Mouse (Mus musculus) CH12.LX (cell line): Measurements from ENCODE around the gene Dnaaf5. TPM values are rescaled to one million over a fixed set of nuclear protein-coding genes. Genes with fewer than 3 reads are reported as not detected.

Experiments used
- DNase-seq: peaks from one replicate; pipeline ENCODE4 v3.0.0-alpha.2; 2013; ENCODE audit errors: extremely low read depth
- H3K27ac ChIP-seq: 2 replicates; pipeline ENCODE4 v1.5.1; 2012; ENCODE audit warnings: low read depth, mild to moderate bottlenecking, control low read depth, moderate library complexity; ENCODE audit not compliant: insufficient read depth
- H3K27me3 ChIP-seq: replicated peaks from 2 replicates; pipeline ENCODE3; 2012; ENCODE audit warnings: inconsistent platforms
- H3K36me3 ChIP-seq, 2 experiments: replicated peaks in 1 of 2; 2 replicates each; pipeline versions ENCODE3 to v1.6.1; 2012; ENCODE audit warnings: inconsistent platforms in 1 of 2, low read length in 1 of 2, mild to moderate bottlenecking in 1 of 2, mixed read lengths in 1 of 2, moderate library complexity in 1 of 2; ENCODE audit not compliant: control insufficient read depth in 1 of 2, insufficient read depth in 1 of 2
- H3K4me1 ChIP-seq, 2 experiments: 2 replicates each; pipeline ENCODE4 v1.6.1; 2012; ENCODE audit warnings: inconsistent platforms in 1 of 2, moderate library complexity in 1 of 2; ENCODE audit not compliant: insufficient read depth in 2 of 2, control insufficient read depth in 1 of 2
- H3K4me2 ChIP-seq: 2 replicates; pipeline ENCODE4 v1.6.1; 2012; ENCODE audit warnings: low read depth, mild to moderate bottlenecking, control low read depth; ENCODE audit not compliant: poor library complexity, insufficient read depth, severe bottlenecking
- H3K4me3 ChIP-seq, 3 experiments: fragments of 150-350 bp in 1 of 3; sonication (generic) in 1 of 3; replicated peaks in 1 of 3; 2 replicates each; pipeline versions ENCODE3 to v1.5.1; 2011 to 2012; ENCODE audit warnings: low read depth in 2 of 3, low read length in 2 of 3, mild to moderate bottlenecking in 2 of 3, moderate library complexity in 2 of 3, control low read depth in 1 of 3, improper control_type of control experiment in 1 of 3, inconsistent platforms in 1 of 3, mixed read lengths in 1 of 3; ENCODE audit not compliant: poor library complexity in 1 of 3
- H3K79me2 ChIP-seq: replicated peaks from 2 replicates; pipeline ENCODE4 v1.6.1; 2012; ENCODE audit warnings: mild to moderate bottlenecking, moderate library complexity; ENCODE audit not compliant: control insufficient read depth, poor library complexity, insufficient read depth, severe bottlenecking; ENCODE audit errors: extremely low read depth
- H3K9ac ChIP-seq: 2 replicates; pipeline ENCODE4 v1.6.1; 2012; ENCODE audit warnings: low read depth, mild to moderate bottlenecking, control low read depth, moderate library complexity; ENCODE audit not compliant: insufficient read depth
- H3K9me3 ChIP-seq: replicated peaks from 2 replicates; pipeline ENCODE3; 2012; ENCODE audit warnings: low read length, inconsistent platforms, mixed read lengths
- BHLHE40 ChIP-seq: IDR thresholded peaks from 2 replicates; pipeline ENCODE4 v1.6.1; 2011; ENCODE audit warnings: mild to moderate bottlenecking, low read depth, low read length, improper control_type of control experiment
- ELF1 ChIP-seq: IDR thresholded peaks from 2 replicates; pipeline ENCODE4 v1.6.1; 2014; ENCODE audit warnings: low read depth, mild to moderate bottlenecking, inconsistent platforms, low read length, improper control_type of control experiment
- GABPA ChIP-seq: IDR thresholded peaks from 2 replicates; pipeline ENCODE4 v1.6.1; 2012; ENCODE audit warnings: low read depth, low read length, improper control_type of control experiment, inconsistent platforms; ENCODE audit not compliant: insufficient replicate concordance
- HCFC1 ChIP-seq: IDR thresholded peaks from 2 replicates; pipeline ENCODE4 v1.6.1; 2012; ENCODE audit warnings: low read depth, mild to moderate bottlenecking, inconsistent platforms, low read length, improper control_type of control experiment
- IRF4 ChIP-seq: IDR thresholded peaks from 2 replicates; pipeline ENCODE4 v1.6.1; 2014; ENCODE audit warnings: low read depth, mild to moderate bottlenecking, inconsistent platforms, low read length, improper control_type of control experiment
- JUN ChIP-seq: IDR thresholded peaks from 2 replicates; pipeline ENCODE4 v1.6.1; 2011; ENCODE audit warnings: low read depth, mild to moderate bottlenecking, low read length, improper control_type of control experiment, moderate library complexity; ENCODE audit not compliant: insufficient read depth
- JUND ChIP-seq: conservative IDR thresholded peaks from 2 replicates; pipeline ENCODE4 v1.6.1; 2011; ENCODE audit warnings: low read depth, low read length, improper control_type of control experiment
- KAT2A ChIP-seq: IDR thresholded peaks from 2 replicates; pipeline ENCODE4 v1.6.1; 2012; ENCODE audit warnings: low read length, improper control_type of control experiment, inconsistent platforms; ENCODE audit not compliant: insufficient replicate concordance
- MAFK ChIP-seq: IDR thresholded peaks from 2 replicates; pipeline ENCODE4 v1.6.1; 2011; ENCODE audit warnings: low read length, improper control_type of control experiment; ENCODE audit not compliant: insufficient replicate concordance
- MAZ ChIP-seq: IDR thresholded peaks from 2 replicates; pipeline ENCODE4 v1.6.1; 2012; ENCODE audit warnings: low read depth, mild to moderate bottlenecking, inconsistent platforms, low read length, improper control_type of control experiment, moderate library complexity
- MXI1 ChIP-seq: IDR thresholded peaks from 2 replicates; pipeline ENCODE4 v1.6.1; 2011; ENCODE audit warnings: mild to moderate bottlenecking, low read depth, low read length, improper control_type of control experiment
- MYC ChIP-seq: IDR thresholded peaks from 2 replicates; pipeline ENCODE4 v1.6.1; 2011; ENCODE audit warnings: low read depth, mild to moderate bottlenecking, improper control_type of control experiment, low read length
- NELFE ChIP-seq: IDR thresholded peaks from 2 replicates; pipeline ENCODE4 v1.6.1; 2011; ENCODE audit warnings: low read depth, low read length, improper control_type of control experiment
- NRF1 ChIP-seq: IDR thresholded peaks from 2 replicates; pipeline ENCODE4 v1.6.1; 2014; ENCODE audit warnings: low read depth, mild to moderate bottlenecking, inconsistent platforms, low read length, improper control_type of control experiment, moderate library complexity
- PAX5 ChIP-seq: IDR thresholded peaks from 2 replicates; pipeline ENCODE4 v1.6.1; 2012; ENCODE audit warnings: low read length, inconsistent platforms, mixed read lengths
- POLR2A ChIP-seq: IDR thresholded peaks from 2 replicates; pipeline ENCODE4 v1.6.1; 2011; ENCODE audit warnings: low read depth, mild to moderate bottlenecking, improper control_type of control experiment, low read length
- SIN3A ChIP-seq: IDR thresholded peaks from 2 replicates; pipeline ENCODE4 v1.6.1; 2012; ENCODE audit warnings: low read length, improper control_type of control experiment, inconsistent platforms
- SMC3 ChIP-seq: IDR thresholded peaks from 2 replicates; pipeline ENCODE4 v1.6.1; 2011; ENCODE audit warnings: low read depth, low read length, improper control_type of control experiment
- TBP ChIP-seq: conservative IDR thresholded peaks from 2 replicates; pipeline ENCODE4 v1.6.1; 2011; ENCODE audit warnings: low read depth, low read length, improper control_type of control experiment
- TCF12 ChIP-seq: IDR thresholded peaks from 2 replicates; pipeline ENCODE4 v1.6.1; 2014; ENCODE audit warnings: low read depth, mild to moderate bottlenecking, inconsistent platforms, low read length, improper control_type of control experiment
- UBTF ChIP-seq: IDR thresholded peaks from 2 replicates; pipeline ENCODE4 v1.6.1; 2012; ENCODE audit warnings: low read depth, mild to moderate bottlenecking, inconsistent platforms, low read length, improper control_type of control experiment, moderate library complexity
- USF2 ChIP-seq: conservative IDR thresholded peaks from 2 replicates; pipeline ENCODE4 v1.6.1; 2011; ENCODE audit warnings: low read depth, low read length, improper control_type of control experiment
- ZNF384 ChIP-seq: IDR thresholded peaks from 2 replicates; pipeline ENCODE4 v1.6.1; 2012; ENCODE audit warnings: low read depth, low read length, improper control_type of control experiment, inconsistent platforms
- dilution Hi-C: fragments of 300-500 bp; cut with MboI; formaldehyde crosslinking; loops from 2 replicates; pipeline ENCODE4 v1.14.3; 2020; ENCODE audit warnings: low sequenced_read_pairs; ENCODE audit not compliant: extremely low pct_unique_long_range_greater_than_20kb, extremely low pct_ligation_motif_present
- in situ Hi-C: fragments of 300-500 bp; cut with MboI; formaldehyde crosslinking; loops from 3 replicates; pipeline ENCODE4 v1.14.3; 2019; ENCODE audit warnings: low sequenced_read_pairs, low pct_ligation_motif_present, low pct_unique_long_range_greater_than_20kb, mixed read lengths
- polyA plus RNA-seq: library from polyadenylated mRNA; unstranded; fragments of >175 nt; gene quantifications from 2 replicates; pipeline ENCODE4 v1.2.1, GENCODE M21; 2012; ENCODE audit warnings: low read depth; ENCODE audit not compliant: insufficient read length
- total RNA-seq, 2 experiments: library from RNA; depleted of rRNA; stranded (reverse); fragments of 300-350 nt in 1 of 2; fragments of >200 nt in 1 of 2; gene quantifications; 2 replicates each; pipeline ENCODE4 v1.2.3; 2012 to 2014

The Dnaaf5 gene
- total and polyA plus RNA-seq, 3 experiments, result 17.9 to 25.2 (median 21.7) TPM

DNA sequence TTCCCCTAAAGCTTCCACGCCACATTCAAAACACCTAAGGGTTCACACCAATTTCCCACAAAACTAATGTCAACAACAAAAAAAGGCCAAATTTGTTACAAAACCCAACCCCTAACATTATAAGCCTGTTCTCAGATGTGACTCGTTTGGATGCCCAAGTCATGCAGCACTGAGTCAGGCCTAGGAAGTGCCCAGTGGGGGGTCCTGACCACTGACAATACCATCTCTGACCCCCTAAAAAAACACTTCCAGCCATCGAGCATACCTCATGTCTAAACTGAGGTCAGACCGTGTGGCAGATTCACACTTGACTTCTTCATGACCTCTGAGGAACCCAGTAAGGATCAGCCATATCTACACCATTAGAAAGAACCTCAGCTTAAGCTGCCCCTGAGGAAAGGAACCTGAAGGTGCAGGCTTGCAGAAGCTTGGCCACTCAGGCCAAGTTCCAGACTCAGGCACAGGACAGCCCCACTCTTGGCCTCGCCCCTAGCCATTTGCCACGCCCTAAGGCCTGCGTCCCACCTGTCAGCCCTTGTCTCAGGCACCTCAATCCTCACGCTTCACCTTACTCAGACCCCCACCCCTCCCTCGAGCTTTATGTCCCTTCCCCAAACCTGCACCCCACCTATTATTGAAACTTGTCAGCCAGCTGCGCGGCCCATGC lies 884 bp upstream of the Dnaaf5 start:
- TF ChIP-seq JUN, result no peak
- no peak for TF ChIP-seq GABPA
- no peak for TF ChIP-seq JUND
- no peak for TF ChIP-seq MYC
- TF ChIP-seq HCFC1, result no peak
- no peak for TF ChIP-seq MAFK
- no peak for TF ChIP-seq MXI1
- TF ChIP-seq BHLHE40, result no peak
- no peak for TF ChIP-seq TCF12
- no peak for TF ChIP-seq POLR2A
- no peak for TF ChIP-seq ZNF384
- no peak for TF ChIP-seq IRF4
- no peak for TF ChIP-seq TBP
- no peak for DNase-seq
- peaks cover 20 to 34% of the 10 kb centered on the region in 2 experiments for H3K36me3 ChIP-seq
- peaks cover 13 to 36% of the 10 kb centered on the region in 2 experiments; a peak in 3 of 4 replicates for H3K4me1 ChIP-seq
- no peaks in the 10 kb centered on the region for H3K79me2 ChIP-seq
- H3K4me2 ChIP-seq, result peak overlapping the region; percentile 64
- peak overlapping the region; percentile 37 for H3K9ac ChIP-seq
- dilution Hi-C loops (no loop called here), in situ Hi-C loops (no loop called here)
- peaks cover 2% of the 10 kb centered on the region for H3K9me3 ChIP-seq
- no peaks in the 10 kb centered on the region for H3K27me3 ChIP-seq
- peak overlapping the region; percentile 51 to 91 (median 71) for H3K4me3 ChIP-seq
- H3K27ac ChIP-seq, result no peak overlapping the region

DNA sequence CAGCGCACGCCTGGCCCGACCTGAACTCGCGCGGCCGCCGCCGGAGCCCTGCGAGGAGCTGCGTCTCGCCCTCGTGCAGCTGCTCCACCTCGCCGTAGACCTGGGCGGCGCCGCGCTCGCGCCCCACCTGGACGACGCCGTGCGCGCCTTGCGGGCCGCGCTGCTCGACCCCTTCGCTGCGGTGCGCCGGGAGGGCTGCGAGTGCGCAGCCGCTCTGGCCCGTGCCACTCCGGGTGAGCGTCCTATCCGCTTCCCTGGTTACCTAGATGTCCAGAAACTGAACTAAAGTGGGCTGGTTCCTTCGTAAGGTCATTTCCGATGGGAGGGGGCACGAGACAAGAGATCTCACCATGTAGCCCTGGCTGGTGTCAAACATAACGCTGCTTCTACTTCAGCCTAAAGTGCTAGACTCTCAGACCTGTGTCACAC lies 594 bp downstream of the Dnaaf5 start:
- peak overlapping the region; percentile 65 to 91 (median 91) for H3K4me3 ChIP-seq
- H3K27me3 ChIP-seq, result no peaks in the 10 kb centered on the region
- dilution Hi-C loops (no loop called here), in situ Hi-C loops (no loop called here)
- H3K4me2 ChIP-seq, result peak overlapping the region; percentile 68
- H3K79me2 ChIP-seq, result no peaks in the 10 kb centered on the region
- H3K36me3 ChIP-seq, result peaks cover 31 to 47% of the 10 kb centered on the region in 2 experiments
- no peak for DNase-seq
- H3K4me1 ChIP-seq, result peaks cover 13 to 30% of the 10 kb centered on the region in 2 experiments; a peak in 3 of 4 replicates
- no peaks in the 10 kb centered on the region for H3K9me3 ChIP-seq
- TF ChIP-seq UBTF, result no peak
- no peak for TF ChIP-seq SIN3A
- no peak for TF ChIP-seq KAT2A
- no peak for TF ChIP-seq PAX5
- no peak for TF ChIP-seq NELFE
- TF ChIP-seq MAZ, result no peak
- no peak for TF ChIP-seq ELF1
- no peak for TF ChIP-seq JUND
- no peak for TF ChIP-seq SMC3
- TF ChIP-seq IRF4, result no peak
- peak; percentile 70 for TF ChIP-seq NRF1
- TF ChIP-seq TBP, result no peak
- peak; percentile 16; the same call in 1 of the 2 replicates for TF ChIP-seq BHLHE40
- no peak for TF ChIP-seq USF2
- TF ChIP-seq, all 38 proteins: peak for 2
- no peak overlapping the region for H3K27ac ChIP-seq
- peak overlapping the region; percentile 54 for H3K9ac ChIP-seq
